Mouse (Mus musculus) urinary bladder, adult 2 months (tissue): ENCODE measurements around the gene B4galt5. TPM values are rescaled to one million over a fixed set of nuclear protein-coding genes. Genes with fewer than 3 reads are reported as not detected.

Experiments used
- DNase-seq: peaks from one replicate; pipeline ENCODE4 v3.0.0; 2022; ENCODE audit warnings: low spot score
- polyA plus RNA-seq: library from polyadenylated mRNA; depleted of rRNA; stranded (reverse); fragments of >200 nt; gene quantifications from 2 replicates; pipeline ENCODE4 v1.2.3, GENCODE M21; 2012

B4galt5 gene
- polyA plus RNA-seq, 1 experiment = 12.6 TPM

DNA sequence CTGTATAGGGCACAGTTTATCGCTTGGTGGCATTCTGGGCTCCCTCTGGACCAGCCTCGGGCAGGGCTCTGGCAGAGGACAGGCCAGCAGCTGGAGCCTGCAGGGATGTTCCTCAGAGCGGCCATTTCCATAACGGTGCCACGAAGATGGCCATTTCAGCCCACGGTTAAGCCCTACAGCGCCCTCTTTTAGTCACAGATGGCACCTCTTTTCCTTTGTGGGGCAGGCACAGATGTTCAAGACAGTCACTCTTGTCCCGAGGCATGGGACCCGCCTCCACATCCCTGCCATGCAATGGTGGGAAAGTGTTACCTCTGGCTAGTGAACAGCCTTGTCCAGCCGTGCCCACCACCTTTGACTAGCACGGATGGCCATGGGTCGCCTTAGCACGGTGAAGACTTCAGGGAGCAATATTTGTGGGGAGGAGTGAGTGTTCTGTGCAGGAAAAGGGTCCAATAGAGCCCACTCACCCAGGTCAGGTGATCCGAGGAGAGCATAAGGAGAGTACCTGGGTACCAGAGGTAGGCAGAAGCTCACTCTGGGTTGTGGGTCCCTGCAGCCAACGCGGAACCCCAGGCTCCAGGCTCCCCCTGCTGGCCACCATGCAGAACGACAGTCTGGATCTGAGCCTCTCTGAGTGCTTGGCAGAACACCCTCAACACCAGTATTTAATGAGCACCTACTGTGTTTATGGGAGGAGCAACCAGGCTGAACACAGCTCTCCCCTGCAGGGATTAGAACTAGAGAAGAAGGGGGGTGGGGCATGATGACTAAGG, 70.0 kb downstream of the B4galt5 start:
- peak; percentile 37 for DNase-seq

DNA sequence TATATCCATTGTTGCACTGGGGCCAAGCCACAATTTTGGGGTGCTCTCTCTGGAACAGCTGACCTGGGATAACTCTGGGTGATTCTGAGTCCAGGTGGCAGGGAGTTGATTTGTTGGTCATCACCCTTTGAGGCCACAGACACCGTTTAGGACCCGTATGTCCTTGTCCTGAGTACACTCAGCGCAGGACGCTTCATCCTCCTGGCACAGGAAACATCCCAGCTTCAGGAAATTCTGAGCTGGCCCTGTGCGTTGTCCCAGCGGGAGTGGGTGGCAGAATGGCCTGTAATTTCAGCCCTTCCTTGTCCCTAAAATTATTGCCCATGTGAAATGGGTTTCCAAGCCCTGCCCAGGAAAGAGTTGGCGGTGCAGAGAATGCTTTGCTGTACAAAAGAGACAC, 71.0 kb downstream of the B4galt5 start:
- DNase-seq = peak; percentile 15

DNA sequence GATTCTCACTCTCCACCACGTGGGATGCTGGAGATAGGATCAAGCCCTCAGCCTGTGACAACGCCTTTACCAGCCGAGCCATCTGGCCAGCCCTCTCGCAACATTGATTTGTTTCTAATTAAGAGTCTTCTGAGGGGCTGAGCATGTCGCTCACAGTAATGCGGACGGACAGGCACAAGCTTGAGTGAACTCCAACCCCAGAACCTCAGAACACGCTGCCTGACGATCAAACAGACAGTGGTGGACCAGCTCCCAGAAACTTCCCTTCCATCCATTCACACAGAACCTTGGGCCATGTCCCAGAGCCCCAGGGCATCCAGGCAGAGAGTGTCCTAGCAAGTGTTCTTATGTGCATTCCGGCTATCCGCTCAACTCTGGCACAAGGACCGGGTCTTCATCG, 72.0 kb downstream of the B4galt5 start:
- DNase-seq = peak; percentile 17

DNA sequence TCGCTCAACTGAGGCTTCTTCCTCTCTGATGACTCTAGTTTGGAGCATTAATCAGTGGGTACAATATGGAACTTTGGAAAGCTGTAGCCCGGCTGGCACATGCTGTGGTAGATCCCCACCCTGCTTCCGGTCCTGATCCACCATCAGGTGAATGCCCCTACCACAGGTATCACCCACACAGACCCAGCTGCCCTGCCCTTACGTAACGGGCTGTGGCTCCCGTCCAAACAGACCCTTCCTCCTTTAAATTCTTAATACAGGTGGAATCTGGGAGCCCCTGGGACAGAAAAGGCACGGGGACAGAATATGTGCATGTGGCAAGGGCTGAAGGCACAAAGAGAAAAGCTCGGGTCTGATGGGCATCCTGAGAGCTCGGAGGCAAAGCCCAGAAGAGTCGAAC, 73.1 kb downstream of the B4galt5 start:
- peak; percentile 10 for DNase-seq

DNA sequence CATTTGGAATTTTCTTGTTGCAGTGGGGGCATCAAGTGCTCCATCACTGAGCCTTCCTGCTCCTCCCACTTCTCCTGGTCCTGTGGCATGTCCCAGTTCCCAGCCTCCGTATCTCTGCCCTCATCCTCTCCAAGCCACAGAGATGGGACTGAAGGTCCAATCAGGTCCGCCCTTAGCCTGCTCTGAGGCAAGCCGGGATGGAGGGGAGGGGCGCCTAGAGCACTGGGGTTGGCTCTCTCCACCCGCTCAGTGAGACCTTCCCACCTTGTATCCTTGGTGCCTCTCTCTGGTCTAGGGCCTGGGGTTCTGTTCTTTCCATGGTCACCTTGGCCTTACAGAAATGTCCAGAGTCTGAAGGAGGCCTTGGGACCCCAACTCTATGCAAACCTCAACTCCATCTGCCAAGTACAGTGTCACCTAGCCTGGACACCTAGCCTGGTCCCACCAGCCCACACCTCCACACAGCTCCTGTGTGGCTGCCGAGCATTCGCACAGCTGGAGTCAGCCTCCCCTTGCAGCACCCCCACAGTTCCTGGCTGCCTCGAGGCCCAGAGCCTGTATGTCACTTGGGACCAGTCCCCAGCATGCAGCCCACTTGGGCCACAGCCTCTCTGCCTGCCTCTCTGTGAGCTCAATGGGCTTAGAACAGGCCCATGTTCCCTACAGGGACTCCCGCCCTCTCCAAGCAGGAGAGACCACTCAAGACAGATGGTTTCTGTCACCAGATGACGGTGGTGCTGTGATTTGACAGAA, 74.1 kb downstream of the B4galt5 start:
- DNase-seq = peak; percentile 12

DNA sequence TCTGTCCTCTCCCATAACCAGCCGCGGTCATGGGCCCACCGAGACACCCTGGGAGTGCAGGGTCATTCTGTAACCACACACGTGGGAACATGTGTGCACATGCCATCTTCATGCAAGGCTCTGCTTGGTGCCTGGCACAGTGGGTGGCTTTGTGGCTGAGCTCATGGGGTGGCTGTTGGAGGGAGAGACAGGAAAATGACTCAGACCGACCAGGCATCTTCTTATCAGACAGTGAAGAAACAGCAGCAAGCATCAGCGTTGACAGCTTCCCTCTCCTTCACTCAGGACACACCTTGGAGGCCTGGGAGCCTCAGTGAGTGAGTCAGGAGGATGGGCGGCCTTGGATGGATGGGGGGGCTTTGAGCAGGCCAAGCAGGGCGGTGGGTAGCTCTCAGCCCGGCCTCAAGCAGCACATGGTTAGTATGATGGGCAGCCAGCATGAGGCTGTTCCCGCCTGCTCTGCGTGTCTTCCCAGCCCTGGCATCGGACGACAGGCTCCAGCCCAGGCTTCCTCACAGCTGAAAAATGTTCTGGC, 75.7 kb downstream of the B4galt5 start:
- DNase-seq = peak; percentile 15

DNA sequence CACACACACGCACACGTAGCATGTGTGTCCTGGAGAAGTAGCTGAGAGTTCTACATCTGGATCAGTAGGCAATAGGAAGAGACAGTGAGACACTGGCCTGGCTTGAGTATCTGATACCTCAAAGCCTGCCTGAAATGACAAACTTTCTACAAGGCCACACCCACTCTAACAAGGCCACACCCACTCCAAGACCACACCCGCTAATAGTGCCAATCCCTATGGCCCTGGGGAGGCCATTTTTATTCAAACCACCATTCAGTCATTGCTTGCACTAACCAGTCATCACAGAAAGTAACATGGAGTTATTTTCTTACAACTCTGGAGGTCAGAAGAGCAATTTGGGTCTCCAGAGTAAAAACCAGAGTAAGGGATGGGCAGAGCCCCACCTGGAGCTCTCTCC, 76.3 kb downstream of the B4galt5 start:
- no peak for DNase-seq

DNA sequence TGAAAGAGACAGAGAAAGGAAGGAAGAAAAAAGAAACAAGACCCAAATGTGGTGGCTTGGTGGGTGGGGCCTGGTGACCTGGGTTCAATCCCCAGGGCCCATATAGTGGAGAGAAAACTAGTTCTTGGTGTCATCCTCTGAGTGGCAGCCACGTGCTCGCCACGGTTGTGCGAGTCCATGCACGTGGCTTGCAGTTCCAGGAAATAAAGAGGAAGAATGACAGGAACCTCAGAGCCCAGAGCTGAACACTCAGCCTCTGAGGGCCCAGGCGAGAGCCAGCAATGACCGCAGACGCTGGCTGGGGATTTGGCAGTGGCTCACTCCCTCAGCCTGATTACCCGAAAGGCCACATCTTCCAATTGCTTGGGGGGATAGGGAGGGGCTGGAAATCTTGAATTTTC, 77.9 kb downstream of the B4galt5 start:
- DNase-seq = peak; percentile 18

DNA sequence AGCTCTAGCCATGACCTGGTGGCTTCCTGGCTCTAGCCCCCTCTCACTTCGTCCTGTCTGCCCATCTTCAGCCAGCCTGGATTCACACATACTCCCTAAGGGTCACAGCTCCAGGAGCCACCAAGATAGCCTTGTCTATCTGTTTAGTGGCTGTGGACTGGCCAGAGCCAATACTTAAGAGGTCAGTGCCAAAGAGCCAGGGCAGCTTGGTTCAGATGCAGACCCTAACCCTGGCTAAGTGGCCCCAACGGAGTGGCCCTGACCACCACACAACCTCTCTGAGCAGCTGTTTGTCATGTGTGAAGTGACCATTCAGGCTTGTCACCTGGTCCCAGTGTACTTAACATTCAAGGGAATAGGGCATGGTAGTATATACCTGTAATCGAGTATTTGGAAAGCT, 78.5 kb downstream of the B4galt5 start:
- DNase-seq = peak; percentile 12

DNA sequence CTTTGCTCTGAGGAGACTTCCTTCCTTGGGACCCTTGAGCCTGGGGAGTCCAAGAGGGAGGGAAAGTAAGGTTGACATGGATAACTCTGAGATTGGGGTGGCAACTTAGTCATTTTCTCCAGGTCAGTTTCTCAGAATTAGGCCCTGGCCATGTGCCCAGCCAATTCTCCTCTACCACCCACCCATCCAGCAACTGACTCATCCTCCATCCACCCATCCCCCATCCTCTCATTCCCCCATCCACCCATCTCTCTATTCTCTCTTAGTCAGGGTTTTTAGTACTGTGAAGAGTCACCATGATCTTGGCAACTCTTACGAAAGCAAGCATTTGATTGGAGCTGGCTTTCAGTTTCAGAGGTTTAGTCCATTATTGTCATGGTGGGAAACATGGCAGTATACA, 80.3 kb downstream of the B4galt5 start:
- DNase-seq = no peak

DNA sequence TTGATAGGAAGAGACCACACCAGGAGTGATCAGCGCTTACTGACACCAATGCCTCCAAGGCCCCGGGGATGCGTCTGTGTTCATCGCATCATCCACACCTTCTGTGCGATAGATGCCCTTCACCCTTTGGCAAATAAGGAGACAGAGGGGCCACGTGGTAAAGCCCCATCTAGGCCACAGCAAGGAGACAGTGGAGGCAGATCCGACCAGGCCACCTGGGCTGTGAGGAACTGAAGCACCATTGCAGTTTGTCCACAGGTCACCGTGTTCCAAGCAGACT, 80.6 kb downstream of the B4galt5 start:
- DNase-seq = no peak

DNA sequence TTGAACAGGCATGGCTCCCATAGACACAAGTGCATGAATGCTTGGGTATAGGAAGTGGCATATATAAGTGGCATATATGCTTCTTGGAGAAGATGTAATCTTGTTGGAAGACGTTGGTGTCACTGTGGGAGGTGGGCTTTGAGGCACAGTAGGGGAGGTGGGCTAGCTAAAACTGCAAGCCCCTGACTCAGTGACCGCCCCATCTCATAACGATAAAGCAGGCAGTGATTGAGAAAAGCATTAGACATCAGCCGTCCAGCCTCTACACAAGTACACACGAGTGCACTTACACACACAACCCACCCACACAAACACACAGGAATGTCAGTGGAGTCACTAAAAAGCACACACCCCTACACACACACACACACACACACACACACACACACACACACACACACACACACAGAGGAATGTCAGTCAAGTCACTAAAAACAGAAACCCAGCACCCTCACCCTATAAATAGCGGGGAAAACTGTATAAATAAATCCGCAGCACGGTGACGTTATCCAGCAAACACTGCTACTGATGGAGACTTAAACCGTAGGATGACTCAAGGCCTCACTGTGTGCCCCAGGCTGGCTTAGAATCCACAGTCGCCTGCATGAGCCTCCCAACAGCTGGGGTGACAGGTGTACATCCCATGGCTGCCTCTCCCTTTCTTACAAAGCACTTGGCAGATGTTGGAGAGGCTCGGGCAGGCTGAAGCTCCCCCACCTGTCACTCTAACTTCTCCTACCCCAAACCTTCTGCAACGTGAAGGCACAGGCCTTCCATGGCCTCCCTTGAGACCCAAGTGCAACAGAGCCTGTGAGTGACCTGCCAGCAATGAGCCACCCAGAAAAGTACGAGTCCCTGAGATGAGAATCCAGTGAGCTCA, 81.2 kb downstream of the B4galt5 start:
- DNase-seq = no peak

DNA sequence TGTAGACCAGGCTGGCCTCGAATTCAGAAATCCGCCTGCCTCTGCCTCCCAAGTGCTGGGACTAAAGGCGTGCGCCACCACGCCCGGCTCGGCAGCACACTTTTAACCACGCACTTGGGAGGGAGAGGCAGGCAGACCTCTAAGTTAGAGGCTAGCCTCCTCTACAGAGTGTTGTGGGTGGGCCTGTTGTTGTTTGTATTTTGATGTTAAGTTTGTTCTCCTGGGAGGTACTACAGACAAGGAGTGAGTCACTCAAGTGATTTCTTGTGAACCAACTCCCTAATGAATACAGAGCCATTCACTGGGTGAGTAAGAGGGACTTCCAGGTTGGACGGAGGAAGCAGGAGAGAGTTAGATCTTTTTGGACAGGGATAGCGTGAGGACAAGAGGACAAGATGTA, 82.8 kb downstream of the B4galt5 start:
- DNase-seq = no peak

DNA sequence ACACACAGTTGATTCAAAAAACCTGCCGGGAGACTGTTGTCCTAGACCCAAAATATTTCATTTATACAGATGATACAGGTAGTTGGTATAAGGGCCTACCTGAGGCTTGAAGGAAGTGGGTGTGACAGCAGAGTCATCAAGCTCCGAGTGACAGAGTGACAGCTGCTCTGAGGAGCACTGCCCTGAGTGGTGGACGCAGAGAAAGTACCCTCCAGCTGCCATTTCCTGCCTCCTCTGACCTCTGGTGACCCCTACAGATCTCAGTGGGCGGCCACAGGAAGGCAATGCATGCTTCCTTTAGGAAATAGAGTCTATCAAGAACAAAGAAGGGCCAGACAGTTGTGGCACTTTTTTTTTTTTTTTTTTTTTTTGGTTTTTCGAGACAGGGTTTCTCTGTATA, 83.2 kb downstream of the B4galt5 start:
- DNase-seq = no peak

DNA sequence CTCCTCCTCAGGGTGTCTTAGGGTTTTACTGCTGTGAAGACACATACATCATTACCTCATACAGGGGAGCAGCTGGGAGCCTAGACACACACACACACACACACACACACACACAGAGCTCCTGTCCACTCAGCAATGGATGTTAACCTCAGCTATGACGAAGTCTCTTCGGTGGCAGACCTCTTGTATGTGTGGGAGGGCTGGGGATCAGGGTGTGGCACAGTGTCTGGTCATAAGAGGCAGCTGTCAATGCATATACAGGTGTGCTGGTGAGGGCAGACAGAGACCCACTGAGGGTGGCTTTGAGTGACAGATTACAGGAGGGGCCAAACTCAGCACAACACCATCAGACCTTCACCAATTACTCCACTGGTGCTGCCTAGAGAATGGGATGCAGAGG, 84.0 kb downstream of the B4galt5 start:
- DNase-seq = no peak

DNA sequence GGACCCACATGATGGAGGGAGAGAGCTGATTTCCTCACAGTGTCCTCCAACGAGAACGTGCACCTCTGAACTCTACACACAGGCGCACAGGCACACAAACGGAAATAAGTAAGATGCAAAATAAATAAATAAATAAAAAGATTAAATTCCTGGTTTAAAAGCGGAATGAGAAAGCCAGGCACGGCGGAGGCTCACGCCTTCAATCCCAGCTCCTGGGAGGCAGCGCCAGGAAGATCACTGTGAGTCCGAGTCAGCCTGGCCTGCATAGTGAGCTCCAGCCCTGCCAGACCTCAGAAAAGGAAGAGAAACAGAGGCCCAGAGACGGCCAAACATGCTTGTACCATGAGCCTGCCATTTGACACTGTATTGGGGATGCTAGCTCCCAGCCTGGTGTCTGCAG, 85.1 kb downstream of the B4galt5 start:
- DNase-seq = no peak

DNA sequence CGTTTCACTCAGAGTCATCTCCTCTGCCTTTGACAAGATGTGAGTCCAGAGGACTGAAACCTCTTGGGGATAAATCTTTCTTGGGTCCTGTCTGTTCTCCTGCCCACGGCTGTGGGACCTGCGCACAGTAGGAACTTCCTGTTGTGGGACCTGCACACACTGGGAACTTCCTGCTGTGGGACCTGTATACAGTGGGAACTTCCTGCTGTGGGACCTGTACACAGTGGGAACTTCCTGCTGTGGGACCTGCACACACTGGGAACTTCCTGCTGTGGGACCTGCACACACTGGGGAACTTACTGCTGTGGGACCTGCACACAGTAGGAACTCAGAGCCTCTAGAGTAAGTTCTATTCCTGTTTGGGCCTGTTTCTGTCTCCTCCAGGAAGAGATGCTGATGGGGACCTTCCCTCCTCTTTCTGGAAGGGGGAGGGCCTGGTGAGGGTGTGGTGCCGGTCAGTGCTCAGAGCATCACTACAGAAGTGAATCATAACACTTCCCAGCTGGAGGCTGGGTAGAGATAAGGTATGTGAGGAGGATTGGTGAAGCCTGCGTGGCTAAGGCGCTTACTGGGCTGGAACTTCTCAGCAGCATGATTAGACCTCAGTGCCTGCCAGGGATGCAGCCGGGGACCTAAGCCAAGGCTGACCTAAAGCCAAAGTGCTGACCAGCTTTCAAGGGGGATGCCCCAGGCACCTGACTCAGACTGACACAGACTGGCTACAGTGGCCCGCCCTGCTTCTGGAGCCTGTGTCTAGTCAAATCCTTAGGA, 85.8 kb downstream of the B4galt5 start:
- no peak for DNase-seq

DNA sequence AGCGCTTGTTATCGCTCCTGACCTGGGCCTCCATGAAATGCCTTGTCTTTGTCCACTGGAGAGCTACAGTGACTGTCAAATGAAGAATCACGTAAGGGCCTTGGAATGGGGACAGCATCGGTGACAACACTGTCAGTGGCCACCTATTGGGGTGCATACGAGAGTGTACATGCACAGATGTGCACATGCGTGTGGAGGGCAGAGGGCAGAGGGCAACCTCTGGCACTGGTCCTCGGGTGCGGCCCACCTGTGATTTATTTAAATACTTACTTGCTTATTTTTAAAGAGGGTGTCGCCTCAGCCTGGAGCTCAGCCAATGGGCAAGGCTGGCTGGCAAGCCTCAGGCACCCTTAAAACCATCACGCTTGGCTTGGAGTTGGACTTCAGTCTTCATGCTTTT, 86.5 kb downstream of the B4galt5 start:
- no peak for DNase-seq

DNA sequence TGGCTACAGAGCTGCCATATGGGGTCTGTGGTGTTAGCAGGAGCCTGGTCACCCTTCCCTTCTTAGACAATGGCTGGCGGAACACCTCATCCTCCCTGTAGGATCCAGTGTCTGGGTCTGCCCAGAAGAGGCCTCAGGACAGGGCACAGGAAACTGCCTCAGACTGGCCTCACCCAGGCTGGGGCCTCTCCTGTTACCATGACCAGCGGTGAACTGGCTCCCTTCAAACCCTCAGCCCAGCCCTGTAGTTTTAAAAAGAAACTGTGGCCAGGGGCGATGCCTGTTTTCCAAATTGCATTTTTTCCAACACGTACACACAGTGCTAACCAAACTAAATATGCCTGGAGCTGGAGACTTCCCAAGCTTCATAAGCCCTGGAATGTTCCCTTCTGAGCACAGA, 87.9 kb downstream of the B4galt5 start:
- DNase-seq = no peak

DNA sequence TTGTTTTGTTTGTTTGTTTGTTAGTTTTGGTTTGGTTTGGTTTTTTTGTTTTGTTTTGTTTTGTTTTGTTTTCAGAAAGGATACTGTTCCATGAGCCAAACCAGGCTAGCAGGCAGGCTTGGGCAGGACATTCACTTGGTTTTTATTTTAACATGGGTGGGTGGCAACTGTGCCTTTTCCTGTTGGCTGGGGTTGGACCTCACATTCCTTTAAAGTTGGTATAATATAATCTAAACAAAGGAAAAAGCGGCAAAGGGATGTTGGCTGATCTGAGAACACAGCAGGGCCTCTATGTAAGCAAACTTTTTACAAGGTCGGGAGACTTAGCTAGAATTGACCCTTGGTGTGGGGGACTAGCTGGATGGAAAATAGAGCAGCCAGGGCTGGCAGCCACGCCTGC, 91.2 kb downstream of the B4galt5 start:
- no peak for DNase-seq

DNA sequence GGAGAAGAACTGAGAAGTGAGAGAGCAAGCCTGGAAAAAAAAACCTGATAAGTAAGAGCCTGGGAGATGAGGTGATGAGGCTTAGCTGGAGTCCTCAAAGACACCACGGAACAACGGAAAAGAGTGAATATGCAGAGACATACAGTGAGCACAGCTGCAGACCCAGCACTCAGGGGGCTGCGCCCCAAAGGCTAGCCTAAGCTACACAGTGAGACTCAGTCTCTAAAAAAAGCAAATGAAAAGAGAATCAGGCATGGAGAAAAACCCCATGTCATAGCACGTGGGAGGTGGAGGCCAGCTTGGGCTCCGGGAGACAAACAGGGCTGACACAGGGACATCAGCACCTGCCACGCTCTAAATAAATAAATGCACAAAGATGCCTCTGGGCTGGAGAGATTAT, 94.2 kb downstream of the B4galt5 start:
- no peak for DNase-seq

DNA sequence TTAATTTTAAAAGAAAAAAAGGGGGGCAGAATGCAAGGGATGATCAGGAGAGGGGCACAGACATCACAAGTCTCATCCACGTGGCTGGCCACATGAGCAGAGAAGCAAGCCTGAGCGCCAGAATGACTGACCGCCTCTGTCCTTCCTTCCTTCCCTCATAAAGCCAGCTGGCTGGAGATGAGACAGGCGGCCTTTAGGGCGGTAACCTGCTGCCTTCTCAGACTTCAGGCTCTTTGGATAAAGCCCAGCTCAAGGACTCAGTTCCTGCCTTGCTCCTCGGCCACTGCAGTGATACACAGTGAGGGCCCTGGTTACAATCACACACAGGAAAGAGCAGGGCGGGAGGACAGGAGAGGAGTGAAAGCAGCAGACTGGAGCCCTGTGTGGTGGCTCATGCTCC, 94.8 kb downstream of the B4galt5 start:
- DNase-seq = no peak
